Mouse (Mus musculus) ES-E14 (cell line): ENCODE data around the gene Rcbtb2. TPM values are rescaled to one million over a fixed set of nuclear protein-coding genes. Genes with fewer than 3 reads are reported as not detected.

Source experiments
- DNase-seq: peaks from one replicate; pipeline ENCODE4 v3.0.0-alpha.2; 2013; ENCODE audit warnings: low read depth, low spot score
- H3K27ac ChIP-seq: 2 replicates; pipeline ENCODE4 v1.5.1; 2012; ENCODE audit warnings: low read depth, mild to moderate bottlenecking, low read length, moderate library complexity, mixed read lengths; ENCODE audit not compliant: poor library complexity, insufficient read depth, severe bottlenecking
- H3K36me3 ChIP-seq: 2 replicates; pipeline ENCODE4 v1.6.1; 2012; ENCODE audit warnings: mild to moderate bottlenecking, low read length, moderate library complexity, mixed read lengths; ENCODE audit not compliant: control insufficient read depth, poor library complexity, insufficient read depth, severe bottlenecking
- H3K4me1 ChIP-seq, 2 experiments: fragments of 150-350 bp in 1 of 2; sonication (generic) in 1 of 2; 2 replicates each; pipeline ENCODE4 v1.6.1; 2012; ENCODE audit warnings: low read length in 2 of 2, mild to moderate bottlenecking in 1 of 2, mixed read lengths in 1 of 2; ENCODE audit not compliant: control insufficient read depth in 2 of 2, insufficient read depth in 2 of 2, poor library complexity in 1 of 2
- H3K4me3 ChIP-seq, 2 experiments: fragments of 150-350 bp in 1 of 2; sonication (generic) in 1 of 2; 2 replicates each; pipeline ENCODE4 v1.5.1; 2012; ENCODE audit warnings: low read length in 2 of 2, low read depth in 1 of 2, mild to moderate bottlenecking in 1 of 2, mixed read lengths in 1 of 2; ENCODE audit not compliant: insufficient read depth in 1 of 2, poor library complexity in 1 of 2, severe bottlenecking in 1 of 2
- H3K9ac ChIP-seq: 2 replicates; pipeline ENCODE4 v1.6.1; 2012; ENCODE audit warnings: low read depth, mild to moderate bottlenecking, low read length, mixed read lengths; ENCODE audit not compliant: poor library complexity, insufficient read depth, severe bottlenecking
- H3K9me3 ChIP-seq: fragments of 150-350 bp; sonication (generic); 2 replicates; pipeline ENCODE4 v1.6.1; 2012; ENCODE audit warnings: low read depth, mild to moderate bottlenecking, low read length; ENCODE audit not compliant: control insufficient read depth, insufficient read depth
- CHD2 ChIP-seq: IDR thresholded peaks from 2 replicates; pipeline ENCODE4 v1.6.1; 2014; ENCODE audit warnings: mild to moderate bottlenecking, low read depth, low read length, inconsistent platforms
- HCFC1 ChIP-seq: IDR thresholded peaks from 2 replicates; pipeline ENCODE4 v1.6.1; 2012; ENCODE audit warnings: low read length, inconsistent platforms, borderline replicate concordance; ENCODE audit not compliant: insufficient read depth
- MAFK ChIP-seq: IDR thresholded peaks from 2 replicates; pipeline ENCODE4 v1.6.1; 2014; ENCODE audit warnings: mild to moderate bottlenecking, low read depth, low read length, inconsistent platforms; ENCODE audit not compliant: insufficient read depth
- ZC3H11A ChIP-seq: IDR thresholded peaks from 2 replicates; pipeline ENCODE4 v1.6.1; 2012; ENCODE audit warnings: low read depth, mild to moderate bottlenecking, inconsistent platforms, low read length, borderline replicate concordance
- ZNF384 ChIP-seq: IDR thresholded peaks from 2 replicates; pipeline ENCODE4 v1.6.1; 2012; ENCODE audit warnings: low read depth, low read length, inconsistent platforms
- in situ Hi-C, 2 experiments: fragments of 600-800 bp; cut with MboI; formaldehyde crosslinking; loops; one replicate each; pipeline ENCODE4 v1.15.1; 2025; ENCODE audit warnings: low sequenced_read_pairs in 2 of 2, inconsistent platforms in 1 of 2; ENCODE audit not compliant: unreplicated experiment in 2 of 2
- total RNA-seq: library from RNA; depleted of rRNA; stranded (reverse); fragments of 300-350 nt; gene quantifications from 2 replicates; pipeline ENCODE4 v1.2.3, GENCODE M21; 2012

Rcbtb2 gene
- total RNA-seq, 1 experiment, result 11.2 TPM

DNA sequence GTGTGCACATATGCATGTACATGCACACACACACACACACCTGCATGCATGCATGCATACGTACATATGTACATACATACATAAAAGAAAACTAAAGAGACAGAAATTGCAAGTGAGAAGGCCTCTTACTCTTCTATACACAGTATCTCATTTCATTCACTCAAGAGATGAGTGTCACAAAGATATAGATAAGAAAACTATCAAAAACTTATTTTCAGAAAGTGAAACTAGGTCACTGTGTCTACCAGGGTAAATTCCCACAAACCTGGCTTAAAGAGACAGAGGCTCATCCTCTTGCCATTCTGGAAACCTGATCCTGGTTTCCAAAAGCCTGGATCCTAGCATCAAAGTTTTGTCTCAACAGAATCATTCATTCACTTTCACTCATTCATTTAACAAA is 34.6 kb upstream of the Rcbtb2 start:
- H3K36me3 ChIP-seq, result no peaks in the 10 kb centered on the region
- H3K9ac ChIP-seq, result no peak overlapping the region
- H3K4me3 ChIP-seq, result no peak overlapping the region
- no peaks in the 10 kb centered on the region for H3K4me1 ChIP-seq
- TF ChIP-seq ZC3H11A (no peak), MAFK (no peak), CHD2 (no peak), ZNF384 (no peak), HCFC1 (no peak)
- in situ Hi-C loops, result no loop called here
- no peaks in the 10 kb centered on the region for H3K9me3 ChIP-seq
- no peak for DNase-seq
- H3K27ac ChIP-seq, result no peak overlapping the region

DNA sequence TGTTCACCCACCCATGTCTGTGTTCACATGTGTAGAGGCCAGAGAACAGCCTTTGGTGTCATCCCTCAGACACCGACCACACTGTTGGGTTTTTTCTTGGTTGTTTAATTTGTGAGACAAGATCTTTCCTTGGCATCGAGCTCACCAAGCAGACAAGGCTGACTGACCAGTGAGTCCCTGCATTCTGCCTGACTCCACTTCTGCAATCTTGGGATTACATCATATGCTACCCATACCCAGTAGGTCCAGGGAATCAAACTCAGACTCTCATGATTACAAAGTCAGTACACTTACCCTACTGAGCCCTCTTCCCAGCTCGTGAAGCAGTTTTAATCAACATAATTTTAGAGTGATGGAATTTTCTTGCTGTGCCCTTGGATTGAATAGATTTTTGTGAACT is 30.0 kb upstream of the Rcbtb2 start:
- Histone ChIP-seq H3K36me3 (no peaks in the 10 kb centered on the region), H3K9me3 (no peaks in the 10 kb centered on the region), H3K9ac (no peak overlapping the region), H3K27ac (no peak overlapping the region), H3K4me3 (no peak overlapping the region), H3K4me1 (no peaks in the 10 kb centered on the region)
- no peak for DNase-seq
- TF ChIP-seq ZNF384, result no peak
- no peak for TF ChIP-seq MAFK
- TF ChIP-seq CHD2, result no peak
- TF ChIP-seq ZC3H11A, result no peak
- TF ChIP-seq HCFC1, result no peak
- in situ Hi-C loops, result no loop called here

DNA sequence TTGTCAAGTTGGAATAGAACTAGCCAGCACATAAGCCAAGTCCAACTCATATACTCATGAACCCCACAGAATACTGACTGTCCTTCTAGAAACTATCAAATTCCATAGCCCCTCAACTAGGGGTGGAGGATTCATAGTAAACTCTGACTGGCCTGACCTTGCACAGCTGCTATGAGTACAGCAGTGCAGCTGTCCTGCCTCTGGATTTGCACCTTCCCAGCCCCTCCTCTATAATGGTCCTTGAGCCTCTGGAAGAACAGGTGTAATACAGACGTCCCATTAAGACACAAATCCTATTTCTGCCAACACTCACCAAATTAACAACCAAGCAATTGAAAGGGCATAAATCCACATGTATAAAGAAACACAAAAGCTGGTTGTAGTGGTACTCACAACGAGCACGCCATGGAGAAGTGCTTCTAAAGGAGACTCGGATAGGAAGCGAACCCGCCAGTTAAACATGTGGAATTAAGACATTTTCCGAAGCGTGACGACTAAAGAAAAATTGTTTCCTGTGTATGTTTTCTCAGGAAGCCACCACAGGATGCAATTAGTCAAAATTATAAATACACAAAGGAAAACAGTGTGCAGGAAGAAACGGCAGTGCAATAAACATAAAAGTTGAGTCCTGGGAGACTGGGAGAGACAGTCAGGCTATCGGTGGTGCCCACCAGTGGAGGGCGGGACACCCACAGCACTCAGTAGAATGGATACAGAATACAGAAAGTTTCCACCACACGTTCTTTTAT is 27.9 kb upstream of the Rcbtb2 start:
- in situ Hi-C loops, result no loop called here
- Histone ChIP-seq H3K9ac (no peak overlapping the region), H3K36me3 (no peaks in the 10 kb centered on the region), H3K4me1 (no peaks in the 10 kb centered on the region), H3K9me3 (no peaks in the 10 kb centered on the region), H3K4me3 (no peak overlapping the region), H3K27ac (no peak overlapping the region)
- DNase-seq, result no peak
- no peak for TF ChIP-seq HCFC1
- TF ChIP-seq MAFK, result no peak
- no peak for TF ChIP-seq ZNF384
- TF ChIP-seq ZC3H11A, result no peak
- no peak for TF ChIP-seq CHD2

DNA sequence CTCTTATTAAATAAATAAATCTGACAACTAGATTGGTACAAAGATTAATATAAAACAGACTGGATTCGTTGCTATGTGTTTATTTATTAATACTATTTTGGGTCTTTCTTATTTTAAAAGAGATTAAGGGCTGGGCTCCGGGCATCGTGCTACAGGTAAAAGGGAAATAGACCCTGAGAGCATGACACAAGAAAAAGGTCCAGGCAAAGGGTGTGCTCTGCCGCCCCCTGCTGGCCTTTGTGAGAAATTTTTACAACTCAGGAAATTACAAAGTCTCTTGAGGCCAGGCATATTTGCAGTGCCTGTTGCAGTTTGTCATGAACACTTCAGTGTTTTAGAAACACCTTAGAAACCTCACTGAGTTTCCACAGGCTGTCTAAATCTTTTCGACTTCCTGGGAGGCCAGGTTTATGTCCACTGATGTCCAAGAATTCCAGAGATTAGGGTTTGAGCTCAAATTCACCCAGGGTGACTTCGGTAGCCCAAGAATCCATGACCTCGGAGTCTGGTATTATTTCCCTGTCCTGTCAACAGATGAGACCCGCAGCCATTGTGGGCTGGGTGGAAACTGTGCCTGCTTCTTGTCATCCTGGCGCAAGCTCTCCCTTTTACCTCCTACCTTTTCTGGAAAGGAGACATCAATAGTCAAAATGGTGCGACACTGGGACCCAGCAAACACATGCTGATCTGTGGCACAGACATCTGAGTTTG is 24.0 kb upstream of the Rcbtb2 start:
- no peak overlapping the region for H3K9ac ChIP-seq
- in situ Hi-C loops, result no loop called here

More for the DNA sequence above, 24.0 kb upstream of the Rcbtb2 start:
- peak; percentile 68 for DNase-seq
- H3K9me3 ChIP-seq, result no peaks in the 10 kb centered on the region
- H3K4me3 ChIP-seq, result no peak overlapping the region
- no peaks in the 10 kb centered on the region for H3K4me1 ChIP-seq
- no peaks in the 10 kb centered on the region for H3K36me3 ChIP-seq
- TF ChIP-seq CHD2 (no peak), MAFK (no peak), ZC3H11A (peak; percentile 70; the same call in 1 of the 2 replicates)
- no peak overlapping the region for H3K27ac ChIP-seq
